Mouse (Mus musculus): Measurements from ENCODE around the gene Gm30302.
"Not testable (repeated sequence)": the region's sequence is repeated elsewhere in the genome, so short reads cannot be mapped to it uniquely, and the experiment has no call there.

The Gm30302 gene

DNA sequence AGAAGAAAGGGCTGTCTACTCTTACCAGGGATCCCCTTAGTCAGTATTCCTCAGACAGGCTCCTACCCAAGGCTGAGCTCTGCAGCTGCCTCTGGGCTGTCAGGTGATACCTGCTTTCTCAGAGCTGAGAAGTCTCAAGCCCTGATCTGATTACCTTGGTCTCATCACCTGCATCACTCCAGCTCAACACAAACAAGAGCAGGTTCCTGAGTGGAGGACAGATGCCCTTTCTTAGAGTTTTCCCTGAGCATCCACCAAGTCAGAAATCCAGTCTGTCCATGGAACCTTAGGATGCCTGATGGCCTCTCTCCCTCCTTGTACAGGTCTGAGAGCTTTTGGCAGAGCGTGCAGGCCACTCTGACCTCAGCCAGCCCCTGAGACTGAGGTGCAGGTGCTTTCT, at the start of gene Gm30302:
TSS of gene Gm30302 (minus strand) at position 101 of the 400 bp plus-strand sequence.
- DNase-seq (ENCODE audit: inconsistent age in 2 of 2, low spot score in 1 of 2): no peak

DNA sequence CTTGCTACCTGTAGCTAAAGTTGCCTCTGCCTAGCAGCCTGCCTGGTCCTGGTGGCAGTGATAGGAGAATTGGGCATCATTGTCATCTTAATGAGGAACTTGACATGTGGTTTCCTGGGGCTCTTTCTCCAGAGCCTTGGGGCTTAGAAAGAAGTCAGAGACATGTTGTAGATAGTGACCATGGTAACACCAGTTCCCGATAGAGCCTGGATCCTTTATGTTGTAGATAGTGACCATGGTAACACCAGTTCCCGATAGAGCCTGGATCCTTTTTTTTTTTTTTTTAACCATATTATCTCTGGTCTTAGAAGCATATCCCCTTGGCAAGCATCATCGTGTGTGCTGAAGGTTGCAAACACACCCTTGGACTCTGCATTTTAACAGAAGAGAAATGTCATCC, 48.0 kb upstream of the Gm30302 start:
- no peak for DNase-seq (ENCODE audit: inconsistent age in 2 of 2, low spot score in 1 of 2)

DNA sequence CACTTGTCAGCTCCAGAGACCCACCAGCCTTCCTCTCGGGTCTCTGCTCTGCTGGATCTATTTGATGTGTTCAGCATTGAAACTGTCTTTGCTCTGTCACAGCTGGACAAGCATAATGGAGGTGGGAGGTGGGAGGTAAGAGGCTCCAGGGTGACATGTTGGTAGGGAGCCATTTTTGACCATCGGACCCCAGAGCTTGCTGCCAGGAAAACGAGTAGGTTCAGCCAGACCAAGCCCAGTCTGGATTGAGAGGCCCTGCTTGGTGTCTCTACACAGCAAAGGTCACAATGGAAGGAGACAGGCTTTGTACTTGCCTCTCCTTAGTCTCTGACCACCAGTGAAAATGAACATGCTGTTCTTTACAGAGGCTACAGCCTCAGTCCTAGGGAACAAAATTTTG, 47.3 kb upstream of the Gm30302 start:
- DNase-seq (ENCODE audit: inconsistent age in 2 of 2, low spot score in 1 of 2): no peak

DNA sequence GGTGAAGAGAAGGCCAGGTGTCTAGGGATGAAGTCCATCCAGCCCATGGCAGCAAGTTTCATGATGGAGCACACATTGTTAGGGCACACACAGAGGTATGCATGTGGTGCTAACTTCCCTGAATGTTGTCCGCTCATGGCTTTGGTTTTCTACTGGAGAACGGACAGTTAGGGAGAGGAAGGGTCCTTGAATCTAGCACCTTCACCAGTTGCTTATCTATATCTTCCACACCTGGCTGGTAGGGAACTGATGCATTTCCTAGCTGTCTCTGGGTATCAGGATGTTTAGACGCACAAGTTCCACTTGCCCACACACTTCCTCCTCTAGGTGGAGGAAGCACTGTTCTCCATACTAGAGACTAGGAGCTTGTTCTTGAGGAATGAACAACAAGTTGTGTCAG, 46.9 kb upstream of the Gm30302 start:
- no peak for DNase-seq (ENCODE audit: inconsistent age in 2 of 2, low spot score in 1 of 2)

DNA sequence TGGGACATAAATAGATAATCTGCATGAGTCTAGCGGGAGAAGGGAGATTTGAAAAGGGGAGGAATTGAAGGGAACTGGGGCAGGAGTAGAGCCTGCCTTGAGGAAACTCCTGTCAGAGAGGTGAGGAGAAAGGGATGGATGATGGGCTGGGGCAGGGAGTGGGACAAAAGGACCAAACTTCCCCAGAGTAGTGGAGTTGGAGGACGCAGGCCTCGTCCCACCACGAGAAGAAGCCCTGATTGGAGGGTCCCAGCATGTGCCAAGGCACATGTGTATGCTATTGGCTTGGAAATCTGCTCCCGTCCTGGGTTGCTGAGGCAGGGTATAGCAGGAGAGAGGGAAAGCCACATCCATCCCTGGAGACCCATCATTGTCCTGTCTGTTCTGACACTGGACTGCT, 45.3 kb upstream of the Gm30302 start:
- no peak for DNase-seq (ENCODE audit: inconsistent age in 2 of 2, low spot score in 1 of 2)

DNA sequence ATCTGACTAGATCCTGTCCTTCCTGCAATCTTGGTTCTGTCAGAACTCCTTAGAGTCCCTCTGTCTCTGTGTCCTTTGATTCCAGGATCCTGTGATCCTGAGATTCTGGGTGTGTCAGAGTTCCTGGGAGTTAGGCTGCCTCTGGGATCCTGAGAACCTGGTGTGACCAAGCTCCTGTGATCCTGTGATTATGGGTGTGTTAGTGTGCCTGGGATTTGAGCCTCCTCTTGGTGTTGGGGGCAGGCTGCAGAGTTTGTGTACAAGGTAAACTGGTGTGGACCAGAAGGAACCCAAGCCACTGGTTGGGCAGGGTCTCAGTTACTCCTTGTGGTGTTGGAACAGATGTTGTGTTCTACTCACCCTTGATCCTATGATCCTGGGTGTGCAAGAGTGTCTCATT, 42.4 kb upstream of the Gm30302 start:
- no peak for DNase-seq (ENCODE audit: inconsistent age in 2 of 2, low spot score in 1 of 2)

DNA sequence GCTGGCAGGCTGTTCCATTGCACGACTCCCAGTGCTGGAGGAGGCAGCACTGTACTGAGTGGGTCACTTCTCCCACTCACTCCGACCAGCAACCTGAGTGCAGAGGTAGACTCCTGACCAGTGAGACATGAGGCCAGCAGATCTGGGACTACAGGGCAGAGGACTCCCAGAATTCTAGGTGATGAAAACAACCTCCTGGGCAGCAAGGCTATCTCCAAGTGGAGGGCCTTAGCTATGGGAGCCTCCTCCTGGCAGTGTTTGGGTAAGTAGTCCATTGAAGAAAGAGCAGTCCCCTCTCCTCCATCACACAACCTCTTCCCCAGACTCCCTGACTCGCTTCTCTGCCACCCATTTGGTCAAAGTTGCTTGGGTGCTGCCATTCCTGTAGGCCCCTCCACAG, 31.6 kb upstream of the Gm30302 start:
- no peak for DNase-seq (ENCODE audit: inconsistent age in 2 of 2, low spot score in 1 of 2)

DNA sequence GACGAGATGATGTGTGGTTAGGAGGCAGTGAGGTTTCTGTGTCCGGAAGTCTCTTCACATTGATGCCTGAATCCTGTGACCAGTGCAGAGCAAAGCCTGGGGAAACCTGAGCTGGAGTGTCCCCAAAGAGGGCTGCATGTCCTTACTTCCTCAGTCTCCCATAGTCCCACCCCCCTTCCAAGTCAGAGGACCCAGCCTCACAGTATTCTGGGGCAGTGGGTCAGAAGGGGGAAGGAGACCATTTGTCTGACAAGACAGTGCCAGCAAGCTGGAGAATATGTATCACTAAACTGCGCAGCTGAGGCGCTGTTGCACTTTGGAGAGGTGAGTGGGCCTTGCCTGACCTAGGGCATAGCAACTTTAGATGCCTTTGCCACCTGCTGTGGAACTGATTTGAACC, 26.5 kb upstream of the Gm30302 start:
- DNase-seq (ENCODE audit: inconsistent age in 2 of 2, low spot score in 1 of 2): no peak

DNA sequence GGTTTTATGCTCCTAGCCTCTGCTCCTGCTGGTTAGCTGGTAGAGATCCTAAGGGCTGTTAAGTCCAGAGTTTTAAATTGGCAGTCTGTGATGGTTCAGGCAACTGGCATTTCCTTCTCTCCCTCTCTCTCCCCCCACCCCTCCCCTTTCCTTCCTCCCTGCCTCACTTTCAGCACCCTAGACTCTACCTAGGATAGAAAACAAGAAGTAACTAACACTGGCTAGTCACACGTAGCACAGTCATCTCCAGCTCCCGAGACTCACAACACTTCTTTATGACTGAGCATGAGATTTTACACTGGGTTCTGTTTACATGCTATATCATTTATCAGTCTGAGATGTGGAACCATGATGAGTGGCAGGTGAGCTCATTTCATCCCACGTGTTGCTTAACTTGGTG, 16.2 kb upstream of the Gm30302 start:
- no peak for DNase-seq (ENCODE audit: inconsistent age in 2 of 2, low spot score in 1 of 2)

DNA sequence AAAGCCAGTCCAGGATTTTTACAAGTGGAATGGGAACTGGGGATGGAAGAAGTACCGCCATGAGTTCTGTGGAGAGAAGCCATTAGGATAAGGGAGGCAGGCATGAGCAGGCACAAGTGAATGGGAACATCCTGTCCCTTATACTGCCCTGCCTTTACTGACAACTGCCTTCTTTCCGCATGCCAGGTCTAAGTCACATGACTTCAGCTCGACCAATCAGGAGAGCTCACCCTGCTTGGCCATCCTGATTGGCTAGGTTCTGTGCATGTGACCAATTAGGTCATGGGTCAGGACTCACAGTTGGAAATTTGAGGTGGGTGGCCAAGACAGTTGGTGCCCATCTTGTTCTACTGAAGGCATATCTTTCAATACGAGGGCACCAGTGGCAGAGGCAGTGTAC, 15.6 kb upstream of the Gm30302 start:
- DNase-seq (ENCODE audit: inconsistent age in 2 of 2, low spot score in 1 of 2): no peak

DNA sequence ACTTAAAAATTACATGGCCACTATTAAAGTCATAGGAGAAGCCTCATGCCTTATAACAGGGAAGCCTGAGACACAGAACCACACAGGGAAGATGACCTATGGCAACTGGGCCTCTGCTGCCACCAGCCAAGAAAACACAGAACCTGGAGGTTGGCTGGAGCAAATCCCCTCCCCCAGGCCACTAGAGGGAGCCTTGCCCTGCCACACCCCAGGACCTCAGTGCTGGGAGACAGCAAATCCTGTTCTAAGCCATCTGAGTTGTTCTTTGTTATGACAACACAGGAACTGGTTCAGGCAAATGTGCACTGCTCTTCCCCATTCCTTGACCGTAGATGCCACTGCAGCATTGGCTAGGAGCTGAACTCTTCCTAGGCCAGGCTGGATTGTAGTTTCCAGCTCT, 8.3 kb upstream of the Gm30302 start:
- DNase-seq (ENCODE audit: inconsistent age in 2 of 2, low spot score in 1 of 2): no peak

DNA sequence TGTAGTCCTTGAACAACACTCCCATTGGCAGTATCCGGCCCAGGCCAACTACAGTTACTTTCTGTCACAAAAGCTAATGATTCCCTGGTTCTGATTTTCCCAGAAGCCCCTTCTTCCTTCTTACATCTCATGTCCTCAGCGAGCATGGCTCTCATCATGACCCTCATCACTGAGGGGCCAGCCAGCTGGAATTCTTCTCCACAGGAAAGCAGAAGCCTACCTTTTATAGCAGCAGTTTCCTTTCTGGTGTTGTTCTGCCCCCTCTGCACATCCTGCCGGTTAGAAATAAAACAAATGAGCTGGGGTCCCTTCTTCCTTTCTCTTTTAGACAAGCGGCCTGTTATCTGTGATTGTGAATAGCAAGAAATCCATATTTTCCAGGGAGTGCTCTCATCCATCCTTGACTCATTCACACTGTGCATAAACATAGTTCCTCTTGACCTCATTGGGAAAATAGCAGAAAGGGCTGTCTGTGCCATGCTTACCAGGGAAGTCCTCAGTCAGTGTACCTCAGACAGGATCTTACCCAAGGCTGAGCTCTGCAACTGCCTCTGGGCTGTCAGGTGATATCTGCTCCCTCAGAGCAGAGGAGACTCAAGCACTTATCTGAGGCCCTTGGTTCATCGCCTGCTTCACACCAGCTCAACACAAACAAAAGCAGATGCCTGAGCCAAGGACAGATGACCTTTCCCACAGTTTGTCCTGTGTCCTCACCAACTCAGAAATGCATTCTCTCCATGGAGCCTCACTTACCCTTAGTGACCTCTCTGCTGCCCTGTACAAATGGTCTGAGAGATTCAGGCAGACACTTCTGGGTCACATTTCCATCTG, 10.0 kb downstream of the Gm30302 start:
- no peak for DNase-seq (ENCODE audit: inconsistent age in 2 of 2, low spot score in 1 of 2)

DNA sequence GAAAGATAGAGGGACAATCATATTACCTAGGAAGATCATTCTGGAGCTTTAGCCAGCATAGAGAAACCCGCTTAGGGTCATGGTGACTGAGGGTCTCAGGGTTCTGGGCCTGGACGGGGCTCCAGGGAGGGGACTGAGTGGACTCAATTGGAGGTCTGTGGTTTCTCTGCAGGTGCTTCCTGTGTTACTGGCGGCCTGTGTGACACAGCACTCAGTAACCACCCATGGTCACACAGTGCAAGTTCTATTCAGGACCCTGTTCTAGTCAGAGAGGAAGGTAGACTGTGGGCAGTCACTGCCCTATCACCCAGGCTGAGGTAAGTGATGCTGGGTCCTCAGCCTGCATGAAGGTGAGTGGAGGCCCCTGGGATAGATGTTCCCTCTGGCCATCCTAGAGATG, 14.9 kb downstream of the Gm30302 start:
- no peak for DNase-seq (ENCODE audit: inconsistent age in 2 of 2, low spot score in 1 of 2)

DNA sequence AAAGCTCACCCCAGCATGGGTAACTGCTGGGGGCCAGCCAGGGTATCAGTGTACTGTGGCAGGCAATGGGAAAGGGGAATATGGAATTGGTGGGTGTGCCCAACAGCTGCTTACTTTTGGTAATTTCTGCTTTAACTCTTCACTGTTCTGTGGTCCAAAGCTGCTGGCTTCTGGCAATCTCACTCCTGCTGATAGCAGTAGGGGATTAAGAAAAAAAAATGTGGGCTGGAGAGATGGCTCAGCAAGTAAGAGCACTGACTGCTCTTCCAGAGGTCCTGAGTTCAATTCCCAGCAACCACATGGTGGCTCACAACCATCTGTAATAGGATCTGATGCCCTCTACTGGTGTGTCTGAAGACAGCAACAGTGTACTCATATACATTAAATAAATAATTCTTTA, 27.3 kb downstream of the Gm30302 start:
- not testable (repeated sequence) for DNase-seq (ENCODE audit: inconsistent age in 2 of 2, low spot score in 1 of 2)

DNA sequence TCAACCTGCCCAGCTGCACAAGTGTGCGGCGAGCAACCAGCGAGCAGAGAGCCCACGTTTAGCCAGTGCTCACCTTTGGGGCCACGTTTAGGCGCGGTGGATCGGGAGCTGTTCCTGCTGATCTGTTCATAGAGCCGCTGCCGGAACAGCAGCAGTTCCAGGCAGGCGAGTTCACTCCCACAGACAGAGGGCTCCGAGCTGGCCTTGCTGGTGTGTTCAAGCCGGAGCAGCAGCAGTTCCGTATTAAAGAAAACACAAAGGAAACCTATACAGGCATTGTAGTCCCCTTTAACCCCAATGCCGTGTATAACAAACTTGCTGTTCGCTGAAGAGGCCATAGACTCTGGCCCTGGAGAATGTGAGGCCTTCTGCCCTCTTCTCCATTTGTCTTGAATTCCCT, 29.7 kb downstream of the Gm30302 start:
- no peak for DNase-seq (ENCODE audit: inconsistent age in 2 of 2, low spot score in 1 of 2)

DNA sequence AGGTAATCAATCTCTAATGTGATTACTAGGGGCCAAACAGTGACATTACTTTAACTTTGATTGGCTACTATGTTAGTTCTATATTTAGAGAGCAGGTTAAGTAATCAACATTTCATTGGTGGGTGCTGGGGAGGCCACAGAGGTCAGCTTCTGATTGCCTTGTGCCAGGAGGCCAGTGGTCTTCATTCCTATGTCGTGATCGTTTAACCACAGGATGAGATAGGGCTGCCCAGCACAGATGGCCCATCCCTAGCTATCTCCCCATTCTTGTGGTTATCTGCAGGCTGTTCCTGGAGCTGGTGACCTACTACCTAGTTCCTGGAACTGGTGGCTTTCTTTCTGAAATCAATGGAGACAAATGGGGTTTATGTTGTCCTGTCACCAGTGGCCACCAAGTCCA, 30.8 kb downstream of the Gm30302 start:
- no peak for DNase-seq (ENCODE audit: inconsistent age in 2 of 2, low spot score in 1 of 2)

DNA sequence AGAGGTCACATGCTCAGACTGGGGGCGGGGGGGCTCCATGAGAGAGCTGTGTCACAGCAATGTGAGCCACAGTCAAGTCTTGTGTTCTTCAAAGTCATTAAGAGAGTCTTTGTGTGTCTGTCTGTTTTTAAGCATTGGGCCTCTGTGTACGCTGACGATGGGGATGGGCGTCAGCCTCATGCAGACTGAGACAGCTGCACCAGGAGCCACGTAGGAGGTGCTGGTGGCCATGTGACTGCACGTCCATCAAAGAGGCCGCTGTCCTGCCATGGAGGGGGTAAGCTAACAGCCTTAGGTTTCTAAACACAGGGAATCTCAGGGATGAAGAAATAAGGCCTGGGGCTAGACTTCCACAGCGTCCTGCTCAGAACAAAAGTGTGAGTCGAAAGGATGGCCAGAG, 32.5 kb downstream of the Gm30302 start:
- no peak for DNase-seq (ENCODE audit: inconsistent age in 2 of 2, low spot score in 1 of 2)

DNA sequence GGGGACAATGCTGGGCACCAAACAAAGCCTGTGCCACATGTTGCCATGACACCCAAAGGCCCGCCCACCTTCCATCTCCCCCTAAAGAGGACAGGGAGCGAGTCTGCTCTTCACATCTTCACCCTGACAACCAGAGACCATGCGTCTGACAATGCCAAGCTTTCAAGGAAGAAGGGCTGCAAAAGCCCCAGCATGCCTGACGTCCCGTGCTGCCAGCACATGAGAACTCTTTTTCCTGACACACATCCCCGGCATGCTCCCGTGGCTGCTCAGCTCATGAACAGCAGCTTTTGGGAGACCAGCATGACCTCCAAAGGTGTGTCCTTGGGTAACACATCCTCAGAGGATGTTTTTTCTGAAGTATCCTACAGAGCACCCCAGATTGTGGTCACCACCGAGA, 33.5 kb downstream of the Gm30302 start:
- no peak for DNase-seq (ENCODE audit: inconsistent age in 2 of 2, low spot score in 1 of 2)

DNA sequence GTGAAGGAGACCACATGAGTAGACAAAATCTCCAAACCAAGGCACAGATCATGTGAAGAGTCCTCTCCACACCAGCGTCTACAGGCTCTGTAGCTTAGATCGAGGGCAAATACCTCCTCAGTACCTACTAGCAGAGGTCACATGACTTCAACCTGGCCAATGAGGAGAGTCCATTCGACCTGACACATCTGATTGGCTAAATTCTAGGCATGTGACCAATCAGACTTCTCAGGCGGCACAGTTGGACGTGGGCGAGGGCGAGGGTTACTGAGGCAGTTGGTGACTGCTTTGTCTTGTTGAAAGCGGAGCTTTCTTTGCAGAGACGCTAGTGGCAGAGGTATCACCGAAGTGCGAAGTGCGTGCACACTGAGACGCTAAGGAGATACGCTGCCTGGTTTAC, 36.6 kb downstream of the Gm30302 start:
- no peak for DNase-seq (ENCODE audit: inconsistent age in 2 of 2, low spot score in 1 of 2)

DNA sequence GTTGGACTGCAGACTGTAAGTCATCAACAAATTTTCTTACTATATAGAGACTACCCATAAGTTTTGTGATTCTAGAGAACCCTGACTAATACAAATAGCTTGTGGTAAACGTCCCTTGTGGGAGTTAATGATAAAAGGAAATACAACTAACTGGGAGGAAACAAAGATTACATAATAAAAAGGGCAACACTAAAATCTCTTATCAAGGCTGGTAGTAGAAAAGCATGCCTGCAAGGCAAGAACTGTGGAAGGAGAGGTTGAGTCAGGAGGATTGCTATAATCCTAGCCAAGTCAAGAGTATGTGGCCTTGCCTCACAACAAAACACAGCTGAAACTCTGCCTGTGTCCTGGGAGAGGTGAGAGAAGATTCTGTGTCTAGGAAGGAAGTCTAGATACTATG, 38.1 kb downstream of the Gm30302 start:
- no peak for DNase-seq (ENCODE audit: inconsistent age in 2 of 2, low spot score in 1 of 2)

DNA sequence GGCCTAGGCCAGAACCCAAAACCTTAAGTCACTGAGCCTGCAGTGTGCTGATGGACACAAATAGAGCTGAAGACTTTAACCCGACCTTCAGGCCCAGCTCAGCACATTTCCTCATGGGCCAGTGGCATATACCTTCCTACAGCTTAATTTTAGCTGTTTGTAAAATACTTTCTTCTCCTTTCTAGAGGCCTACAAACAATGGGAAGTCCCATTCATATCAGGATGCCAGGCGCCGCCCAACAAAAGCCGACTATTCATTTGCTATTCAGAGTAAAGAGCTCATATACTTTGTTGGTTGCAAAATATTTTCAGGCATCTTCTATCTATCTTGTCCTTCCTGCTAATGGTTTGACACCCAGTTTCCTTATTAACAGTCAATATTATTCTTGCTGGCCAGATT, 40.8 kb downstream of the Gm30302 start:
- DNase-seq (ENCODE audit: inconsistent age in 2 of 2, low spot score in 1 of 2): no peak

DNA sequence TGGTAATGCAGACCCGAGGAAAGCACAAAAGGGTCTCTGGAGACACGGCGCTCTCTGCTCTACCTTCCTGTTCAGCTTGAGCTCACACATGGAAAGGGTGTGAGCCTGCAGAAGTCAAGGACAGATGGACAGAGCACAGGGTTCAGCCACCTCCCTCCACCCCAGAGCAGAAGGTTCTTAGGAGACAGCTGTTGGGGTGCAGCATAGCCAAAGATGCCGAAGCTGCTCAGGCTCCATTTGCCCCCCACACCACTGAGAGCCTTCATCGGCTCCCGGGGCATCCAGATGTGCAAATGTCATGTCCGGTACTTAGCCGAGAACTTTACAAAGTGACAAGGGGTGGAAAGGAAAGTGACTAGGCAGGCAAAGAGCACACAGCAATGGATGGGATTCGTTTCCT, 42.2 kb downstream of the Gm30302 start:
- DNase-seq (ENCODE audit: inconsistent age in 2 of 2, low spot score in 1 of 2): no peak

DNA sequence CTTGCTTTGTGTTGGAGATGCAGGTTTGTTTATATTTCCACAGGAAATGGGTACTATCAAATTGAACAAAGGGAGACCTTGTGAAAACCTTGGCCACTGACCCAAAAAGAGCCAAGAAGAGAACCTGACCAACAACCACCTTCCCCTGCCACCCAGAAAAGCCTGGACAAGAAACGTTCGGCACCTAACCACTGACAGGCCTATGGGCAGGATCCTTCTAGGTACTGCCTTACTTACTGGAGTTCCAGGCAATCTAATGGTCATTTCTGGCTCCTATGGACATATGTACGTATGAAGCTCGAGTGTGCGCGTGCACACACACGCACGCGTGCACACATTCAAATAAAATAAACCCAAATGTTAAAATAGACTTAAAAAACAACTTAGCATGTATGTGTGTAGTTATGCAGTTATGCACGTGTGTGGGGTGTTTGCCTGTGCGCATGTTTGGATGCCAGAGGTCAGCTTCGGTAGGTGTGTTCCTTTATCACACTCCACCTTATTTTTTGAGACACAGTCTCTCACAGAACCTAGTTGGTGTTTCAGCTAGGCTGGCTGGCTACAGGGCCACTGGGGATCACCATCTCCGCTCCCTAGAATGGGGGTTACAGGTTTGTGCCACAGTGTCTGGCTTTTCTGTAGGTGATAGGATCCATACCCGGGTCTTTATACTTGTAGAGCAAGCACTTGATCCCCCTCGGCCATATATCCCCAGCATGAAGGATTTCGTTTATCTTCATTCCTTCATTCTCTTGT, 57.3 kb downstream of the Gm30302 start:
- no peak for DNase-seq (ENCODE audit: inconsistent age in 2 of 2, low spot score in 1 of 2)

Measured in adrenal gland, adult (tissue).